Mouse (Mus musculus): ENCODE measurements around the gene Fam110c.
"Not testable (repeated sequence)": the region's sequence is repeated elsewhere in the genome, so short reads cannot be mapped to it uniquely, and the experiment has no call there.

Fam110c gene

GRCm38 (mm10) chr12:31073412-31074354 is at the start of gene Fam110c:
TSS of gene Fam110c (plus strand) at chr12:31073861.
- DNase-seq (ENCODE audit: low spot score in 2 of 2), result peak; percentile 39 to 71

- no peak for DNase-seq (ENCODE audit: low spot score in 2 of 2)
Observed at GRCm38 (mm10) chr12:31026423-31026822, 47.2 kb upstream of the Fam110c start.

- DNase-seq (ENCODE audit: low spot score in 2 of 2), result no peak
Observed at GRCm38 (mm10) chr12:31052066-31052465, 21.6 kb upstream of the Fam110c start.

GRCm38 (mm10) chr12:31056291-31056864 is 17.3 kb upstream of the Fam110c start:
- DNase-seq (ENCODE audit: low spot score in 2 of 2), result no peak

GRCm38 (mm10) chr12:31059393-31059853 is 14.2 kb upstream of the Fam110c start:
- no peak for DNase-seq (ENCODE audit: low spot score in 2 of 2)

- DNase-seq (ENCODE audit: low spot score in 2 of 2), result no peak
Observed at GRCm38 (mm10) chr12:31060245-31060644, 13.4 kb upstream of the Fam110c start.

- DNase-seq (ENCODE audit: low spot score in 2 of 2), result no peak
Observed at GRCm38 (mm10) chr12:31071222-31071621, 2.4 kb upstream of the Fam110c start.

GRCm38 (mm10) chr12:31074355-31074786 is 710 bp downstream of the Fam110c start:
- not testable (repeated sequence) for DNase-seq (ENCODE audit: low spot score in 2 of 2)

- peak; percentile 22 to 67 for DNase-seq (ENCODE audit: low spot score in 2 of 2)
Observed at GRCm38 (mm10) chr12:31074839-31075538, 1.3 kb downstream of the Fam110c start.

- DNase-seq (ENCODE audit: low spot score in 2 of 2), result no peak
Observed at GRCm38 (mm10) chr12:31077020-31077419, 3.4 kb downstream of the Fam110c start.

- no peak for DNase-seq (ENCODE audit: low spot score in 2 of 2)
Observed at GRCm38 (mm10) chr12:31078030-31078429, 4.4 kb downstream of the Fam110c start.

GRCm38 (mm10) chr12:31080352-31080751 is 6.7 kb downstream of the Fam110c start:
- DNase-seq (ENCODE audit: low spot score in 2 of 2), result no peak

- no peak for DNase-seq (ENCODE audit: low spot score in 2 of 2)
Observed at GRCm38 (mm10) chr12:31080890-31081554, 7.4 kb downstream of the Fam110c start.

- DNase-seq (ENCODE audit: low spot score in 2 of 2), result no peak
Observed at GRCm38 (mm10) chr12:31083007-31083406, 9.3 kb downstream of the Fam110c start.

- DNase-seq (ENCODE audit: low spot score in 2 of 2), result no peak
Observed at GRCm38 (mm10) chr12:31083407-31083806, 9.7 kb downstream of the Fam110c start.

- peak in 1 of 2 experiments; percentile 39 for DNase-seq (ENCODE audit: low spot score in 2 of 2)
Observed at GRCm38 (mm10) chr12:31087060-31087459, 13.4 kb downstream of the Fam110c start.

- no peak for DNase-seq (ENCODE audit: low spot score in 2 of 2)
Observed at GRCm38 (mm10) chr12:31090401-31090800, 16.7 kb downstream of the Fam110c start.

GRCm38 (mm10) chr12:31090882-31091640 is 17.4 kb downstream of the Fam110c start:
- DNase-seq (ENCODE audit: low spot score in 2 of 2), result no peak

GRCm38 (mm10) chr12:31092481-31092880 is 18.8 kb downstream of the Fam110c start:
- DNase-seq (ENCODE audit: low spot score in 2 of 2), result peak in 1 of 2 experiments; percentile 41

GRCm38 (mm10) chr12:31097185-31097584 is 23.5 kb downstream of the Fam110c start:
- no peak for DNase-seq (ENCODE audit: low spot score in 2 of 2)

- no peak for DNase-seq (ENCODE audit: low spot score in 2 of 2)
Observed at GRCm38 (mm10) chr12:31101190-31101589, 27.5 kb downstream of the Fam110c start.

Data from spleen, postnatal 4 days (tissue).